Mouse (Mus musculus): ENCODE results near the gene Gstp2.
"Not testable (repeated sequence)": the region's sequence is repeated elsewhere in the genome, so short reads cannot be mapped to it uniquely, and the experiment has no call there.

DNA sequence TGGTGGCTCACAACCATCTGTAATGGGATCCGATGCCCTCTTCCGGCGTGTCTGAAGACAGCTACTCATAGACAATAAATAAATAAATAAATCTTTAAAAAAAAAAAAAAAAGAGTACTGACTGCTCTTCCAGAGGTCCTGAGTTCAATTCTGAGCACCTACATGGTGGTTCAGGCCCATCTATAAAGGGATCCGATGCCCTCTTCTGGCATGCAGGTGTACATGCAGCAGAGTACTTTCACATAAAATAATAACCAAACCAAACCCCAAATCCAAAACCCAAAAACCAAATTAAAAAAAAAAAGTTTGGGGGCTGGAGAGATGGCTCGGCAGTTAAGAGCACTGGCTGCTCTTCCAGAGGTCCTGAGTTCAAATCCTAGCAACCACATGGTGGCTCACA is 3.2 kb upstream of the Gstp2 start:
- peak; percentile 36; the same call in 1 of the 2 replicates for TF ChIP-seq CTCF (IDR thresholded peaks at IDR 0.05)
- TF ChIP-seq EP300 (IDR thresholded peaks at IDR 0.05): not testable (repeated sequence)
